Mouse (Mus musculus) midbrain, embryonic 16.5 days (tissue): ENCODE data around the gene Lyve1. TPM values are rescaled to one million over a fixed set of nuclear protein-coding genes. Genes with fewer than 3 reads are reported as not detected.

ENCODE experiments used
- ATAC-seq: fragments of 200-750 bp; cut with Nextera tagmentation; 2 replicates; pipeline ENCODE4 v1.8.0; 2017; ENCODE audit warnings: moderate TSS enrichment
- H3K27ac ChIP-seq: fragments of 300-500 bp; sonication (generic); 2 replicates; pipeline ENCODE4 v1.5.1; 2014; ENCODE audit warnings: mild to moderate bottlenecking, low read length, mixed read lengths
- H3K27me3 ChIP-seq: fragments of 300-500 bp; sonication (generic); 2 replicates; pipeline ENCODE4 v1.6.1; 2014; ENCODE audit warnings: low read depth, low read length, mixed read lengths; ENCODE audit not compliant: control insufficient read depth, insufficient read depth
- H3K36me3 ChIP-seq: fragments of 300-500 bp; sonication (generic); 2 replicates; pipeline ENCODE4 v1.6.1; 2014; ENCODE audit warnings: mild to moderate bottlenecking, low read length, moderate library complexity, mixed read lengths; ENCODE audit not compliant: control insufficient read depth, insufficient read depth
- H3K4me1 ChIP-seq: fragments of 300-500 bp; sonication (generic); 2 replicates; pipeline ENCODE4 v1.6.1; 2014; ENCODE audit warnings: mild to moderate bottlenecking, low read length, mixed read lengths; ENCODE audit not compliant: control insufficient read depth, insufficient read depth
- H3K4me2 ChIP-seq: fragments of 300-500 bp; sonication (generic); 2 replicates; pipeline ENCODE4 v1.6.1; 2014; ENCODE audit warnings: mild to moderate bottlenecking, low read length, mixed read lengths
- H3K4me3 ChIP-seq: fragments of 300-500 bp; sonication (generic); 2 replicates; pipeline ENCODE4 v1.5.1; 2014; ENCODE audit warnings: low read depth, mild to moderate bottlenecking, low read length, moderate library complexity, mixed read lengths
- H3K9ac ChIP-seq: fragments of 300-500 bp; sonication (generic); 2 replicates; pipeline ENCODE4 v1.6.1; 2014; ENCODE audit warnings: low read depth, low read length, mixed read lengths
- H3K9me3 ChIP-seq: fragments of 300-500 bp; sonication (generic); replicated peaks from 2 replicates; pipeline ENCODE4 v1.6.1; 2014; ENCODE audit warnings: mild to moderate bottlenecking, low read length, mixed read lengths; ENCODE audit not compliant: control insufficient read depth, poor library complexity, severe bottlenecking
- WGBS: fragments of 180-500 bp; shearing (Covaris S2); extraction: QIAGEN DNeasy Blood & Tissue Kit; methylation state at CpG from one replicate; pipeline ENCODE4 v1.1.7; 2014; 5-methylcytosine and 5-hydroxymethylcytosine counted together
- polyA plus RNA-seq: library from polyadenylated mRNA; unstranded; fragments of >200 nt; fragmentation: Nextera tagmentation; extraction: Ambion mirVana; gene quantifications from 2 replicates; pipeline ENCODE4 v1.2.1, GENCODE M21; 2015

Gene Lyve1
- polyA plus RNA-seq, 1 experiment from 2014 or later, result 5.0 TPM

GRCm38 (mm10) chr7:110860129-110860528 lies 2.9 kb downstream of the Lyve1 start:
- no peak for ATAC-seq
- 87% methylated on average over 5 of the region's 5 CpGs for WGBS
- Histone ChIP-seq H3K9me3 (no peaks in the 10 kb centered on the region), H3K4me2 (no peak overlapping the region), H3K27ac (no peak overlapping the region), H3K27me3 (no peaks in the 10 kb centered on the region), H3K36me3 (no peaks in the 10 kb centered on the region), H3K9ac (no peak overlapping the region), H3K4me3 (no peak overlapping the region), H3K4me1 (no peaks in the 10 kb centered on the region)

GRCm38 (mm10) chr7:110855604-110856003 lies 7.4 kb downstream of the Lyve1 start:
- H3K4me3 ChIP-seq, result no peak overlapping the region
- H3K9ac ChIP-seq, result no peak overlapping the region
- no peaks in the 10 kb centered on the region for H3K36me3 ChIP-seq
- H3K9me3 ChIP-seq, result no peaks in the 10 kb centered on the region
- H3K27me3 ChIP-seq, result no peaks in the 10 kb centered on the region
- no peaks in the 10 kb centered on the region for H3K4me1 ChIP-seq
- WGBS, result 90% methylated on average over 1 of the region's 1 CpGs
- ATAC-seq, result no peak
- no peak overlapping the region for H3K27ac ChIP-seq
- no peak overlapping the region for H3K4me2 ChIP-seq

GRCm38 (mm10) chr7:110854927-110855546 lies 8.0 kb downstream of the Lyve1 start:
- H3K36me3 ChIP-seq, result no peaks in the 10 kb centered on the region
- no peak for ATAC-seq
- WGBS, result 83% methylated on average over 8 of the region's 8 CpGs
- no peaks in the 10 kb centered on the region for H3K27me3 ChIP-seq
- no peak overlapping the region for H3K9ac ChIP-seq
- no peak overlapping the region for H3K27ac ChIP-seq
- no peak overlapping the region for H3K4me2 ChIP-seq
- H3K4me1 ChIP-seq, result no peaks in the 10 kb centered on the region
- no peaks in the 10 kb centered on the region for H3K9me3 ChIP-seq
- no peak overlapping the region for H3K4me3 ChIP-seq

- Histone ChIP-seq H3K9me3 (no peaks in the 10 kb centered on the region), H3K27me3 (no peaks in the 10 kb centered on the region), H3K9ac (no peak overlapping the region), H3K27ac (no peak overlapping the region), H3K4me3 (no peak overlapping the region), H3K4me2 (no peak overlapping the region), H3K36me3 (no peaks in the 10 kb centered on the region), H3K4me1 (no peaks in the 10 kb centered on the region)
- WGBS, result 61% methylated on average over 3 of the region's 3 CpGs
- ATAC-seq, result no peak
Observed at GRCm38 (mm10) chr7:110854519-110854918, 8.5 kb downstream of the Lyve1 start.

- Histone ChIP-seq H3K9me3 (no peaks in the 10 kb centered on the region), H3K4me1 (no peaks in the 10 kb centered on the region), H3K27me3 (no peaks in the 10 kb centered on the region), H3K36me3 (no peaks in the 10 kb centered on the region), H3K27ac (no peak overlapping the region), H3K4me2 (no peak overlapping the region), H3K4me3 (no peak overlapping the region), H3K9ac (no peak overlapping the region)
- 53% methylated on average over 10 of the region's 10 CpGs for WGBS
- ATAC-seq, result no peak
Observed at GRCm38 (mm10) chr7:110853611-110854010, 9.4 kb downstream of the Lyve1 start.

- Histone ChIP-seq H3K4me3 (no peak overlapping the region), H3K4me2 (no peak overlapping the region), H3K9ac (no peak overlapping the region), H3K27me3 (no peaks in the 10 kb centered on the region), H3K4me1 (no peaks in the 10 kb centered on the region), H3K9me3 (no peaks in the 10 kb centered on the region), H3K36me3 (no peaks in the 10 kb centered on the region), H3K27ac (no peak overlapping the region)
- 84% methylated on average over 7 of the region's 7 CpGs for WGBS
- ATAC-seq, result no peak
Observed at GRCm38 (mm10) chr7:110851541-110852203, 11.4 kb downstream of the Lyve1 start.

GRCm38 (mm10) chr7:110848371-110848770 lies 14.7 kb downstream of the Lyve1 start:
- H3K27ac ChIP-seq, result no peak overlapping the region
- 81% methylated on average over 1 of the region's 1 CpGs for WGBS
- ATAC-seq, result no peak

GRCm38 (mm10) chr7:110847321-110847720 lies 15.7 kb downstream of the Lyve1 start:
- H3K4me2 ChIP-seq, result no peak overlapping the region
- no peaks in the 10 kb centered on the region for H3K9me3 ChIP-seq
- WGBS, result 86% methylated on average over 2 of the region's 2 CpGs
- H3K36me3 ChIP-seq, result no peaks in the 10 kb centered on the region
- H3K4me1 ChIP-seq, result peaks cover 6% of the 10 kb centered on the region
- H3K27me3 ChIP-seq, result no peaks in the 10 kb centered on the region
- H3K4me3 ChIP-seq, result no peak overlapping the region
- ATAC-seq, result no peak
- no peak overlapping the region for H3K27ac ChIP-seq
- no peak overlapping the region for H3K9ac ChIP-seq

More at GRCm38 (mm10) chr7:110848371-110848770, 14.7 kb downstream of the Lyve1 start:
- Histone ChIP-seq H3K27me3 (no peaks in the 10 kb centered on the region), H3K36me3 (no peaks in the 10 kb centered on the region), H3K4me3 (no peak overlapping the region), H3K9ac (no peak overlapping the region), H3K4me2 (no peak overlapping the region), H3K4me1 (peaks cover 3% of the 10 kb centered on the region), H3K9me3 (no peaks in the 10 kb centered on the region)
